Mouse (Mus musculus) heart, postnatal 25 days (tissue): ENCODE measurements around the gene B020004J07Rik. TPM values are rescaled to one million over a fixed set of nuclear protein-coding genes. Genes with fewer than 3 reads are reported as not detected.
"Not testable (repeated sequence)": the region's sequence is repeated elsewhere in the genome, so short reads cannot be mapped to it uniquely, and the experiment has no call there.

Experiments used
- DNase-seq: peaks from one replicate; pipeline ENCODE4 v3.0.0; 2022; ENCODE audit warnings: low spot score
- intact Hi-C: fragments of 180-260 bp; cut with DNase I; formaldehyde crosslinking; loops from one replicate; pipeline ENCODE4 v1.15.1; 2025
- total RNA-seq, 2 experiments: library from RNA; stranded (reverse); gene quantifications; 2 replicates each; pipeline ENCODE4 v1.2.3; 2021

The B020004J07Rik gene
- total RNA-seq, result not detected

DNA sequence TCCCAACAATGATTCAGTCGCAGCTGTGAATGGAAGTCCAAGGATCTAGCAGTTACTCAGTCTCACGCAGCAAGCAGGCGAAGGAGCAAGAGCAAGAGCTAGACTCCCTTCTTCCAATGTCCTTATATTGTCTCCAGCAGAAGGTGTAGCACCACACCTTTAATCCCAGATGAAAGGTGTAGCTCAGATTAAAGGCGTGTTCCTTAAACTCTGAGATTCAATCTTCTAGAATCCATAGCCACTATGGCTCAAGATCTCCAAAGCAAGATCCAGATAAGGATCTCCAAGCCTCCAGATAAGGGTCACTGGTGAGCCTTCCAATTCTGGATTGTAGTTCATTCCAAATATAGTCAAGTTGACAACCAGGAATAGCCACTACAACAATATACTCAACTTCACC, at the start of gene B020004J07Rik:
Gene B020004J07Rik (minus strand): TSS at position 101 of the 400 bp plus-strand sequence.
- intact Hi-C loops, DNase-seq: not testable (repeated sequence)

- DNase-seq, result no peak
- intact Hi-C loops, result no loop called here
Measured at GRCm38 (mm10) chr4:101889377-101889776, 45.6 kb upstream of the B020004J07Rik start.

DNA sequence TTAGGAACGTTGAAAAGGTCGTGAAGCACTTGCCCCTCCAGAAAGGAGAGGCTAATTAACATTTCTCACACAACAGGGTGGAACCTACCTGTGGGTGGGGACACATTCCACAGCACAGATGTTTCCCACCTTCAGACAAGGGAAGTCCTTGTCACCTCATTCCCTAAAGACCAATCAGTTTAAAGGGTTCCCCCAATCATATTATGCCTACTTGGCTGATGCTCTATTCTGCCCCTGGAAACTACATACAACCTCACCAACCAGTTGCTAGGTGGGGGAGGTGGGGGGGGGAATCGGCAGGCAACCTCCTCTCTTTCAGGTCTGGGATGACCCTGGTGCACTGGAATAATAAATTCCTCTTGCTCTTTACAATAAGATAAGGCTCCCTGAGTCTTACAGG, 39.8 kb upstream of the B020004J07Rik start:
- intact Hi-C loops, result no loop called here
- DNase-seq, result no peak

DNA sequence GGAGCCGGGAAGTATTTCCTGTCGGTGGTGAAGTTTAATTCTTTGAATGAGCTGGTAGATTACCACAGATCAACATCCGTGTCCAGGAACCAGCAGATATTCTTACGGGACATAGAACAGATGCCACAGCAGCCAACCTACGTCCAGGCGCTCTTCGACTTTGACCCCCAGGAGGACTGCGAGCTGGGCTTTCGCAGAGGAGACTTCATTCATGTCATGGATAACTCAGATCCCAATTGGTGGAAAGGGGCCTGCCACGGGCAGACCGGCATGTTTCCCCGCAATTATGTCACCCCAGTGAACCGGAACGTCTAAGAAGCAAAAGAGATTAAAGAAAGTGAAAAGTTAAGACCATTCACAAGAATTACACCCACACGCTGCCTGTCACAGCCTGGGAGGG, 31.9 kb upstream of the B020004J07Rik start:
- DNase-seq, intact Hi-C loops: not testable (repeated sequence)

DNA sequence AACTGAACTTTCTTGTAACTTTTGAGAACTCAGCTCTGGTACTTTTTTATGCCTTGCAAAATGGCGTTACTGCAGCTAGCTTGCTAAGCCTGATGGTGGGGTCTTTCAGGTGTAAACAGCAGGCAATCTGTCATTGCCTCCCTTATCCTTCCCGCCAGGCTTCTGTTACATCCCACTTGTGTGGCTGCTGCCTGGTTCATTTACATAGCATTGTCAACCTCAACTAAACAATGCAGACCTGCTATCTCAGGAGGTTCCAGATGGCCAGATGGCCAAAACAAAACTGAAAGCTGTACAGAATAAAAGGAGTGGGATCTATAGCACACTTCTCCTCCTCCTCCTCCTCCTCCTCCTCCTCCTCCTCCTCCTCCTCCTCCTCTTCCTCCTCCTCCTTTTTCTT, 28.2 kb upstream of the B020004J07Rik start:
- intact Hi-C loops, DNase-seq: not testable (repeated sequence)

DNA sequence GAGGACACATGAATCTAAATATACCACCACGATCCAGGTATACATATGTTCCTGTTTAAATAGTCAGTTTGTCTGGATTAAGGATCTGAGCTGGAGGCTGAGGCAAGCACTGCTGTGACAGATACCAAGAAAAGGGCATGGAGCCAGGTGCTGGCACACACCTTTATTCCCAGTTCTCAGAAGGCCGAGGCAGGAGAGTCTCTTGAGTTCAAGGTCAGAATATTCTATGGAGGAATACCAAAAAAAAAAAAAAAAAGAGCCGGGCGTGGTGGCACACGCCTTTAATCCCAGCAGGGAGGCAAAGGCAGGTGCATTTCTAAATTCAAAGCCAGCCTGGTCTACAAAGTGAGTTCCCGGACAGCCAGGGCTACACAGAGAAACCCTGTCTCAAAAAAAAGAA, 18.5 kb upstream of the B020004J07Rik start:
- intact Hi-C loops, result no loop called here

DNA sequence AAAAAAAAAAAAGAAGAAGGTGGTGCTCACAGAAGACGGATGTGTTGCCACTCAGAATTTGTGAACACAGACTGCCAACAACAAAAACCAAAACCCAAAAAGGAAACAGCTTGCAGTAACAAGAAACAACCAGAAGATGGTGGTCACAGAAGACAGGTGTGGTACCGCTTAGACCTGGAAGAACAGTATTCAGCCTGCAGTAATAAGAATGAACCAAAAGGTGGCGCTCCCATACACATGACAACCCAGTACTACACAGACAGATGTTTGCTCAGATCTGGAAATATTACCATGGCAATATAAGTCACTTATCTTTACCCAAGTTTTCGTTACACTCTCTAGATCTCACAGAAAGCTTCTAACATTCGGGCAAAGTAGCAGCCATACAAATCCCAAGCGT, 17.1 kb upstream of the B020004J07Rik start:
- DNase-seq, result no peak
- intact Hi-C loops, result no loop called here

More for the DNA sequence above, 18.5 kb upstream of the B020004J07Rik start:
- no peak for DNase-seq

- intact Hi-C loops, result no loop called here
- DNase-seq, result no peak
Measured at GRCm38 (mm10) chr4:101850908-101851307, 7.1 kb upstream of the B020004J07Rik start.

Other genes starting within 250 kb of the B020004J07Rik start
- gene Leprot, start 196.3 kb downstream of the B020004J07Rik start, total RNA-seq, result 10 to 100 TPM; 24.5 to 28.1 TPM
- gene Lepr, start 126.6 kb downstream of the B020004J07Rik start, total RNA-seq, result 1 to 10 TPM; 4.2 to 7.1 TPM
- not detected for gene C130073F10Rik, start 49.8 kb upstream of the B020004J07Rik start, total RNA-seq
- not detected for gene Gm12800, start 65.1 kb upstream of the B020004J07Rik start, total RNA-seq
- not detected for gene Gm12794, start 96.4 kb upstream of the B020004J07Rik start, total RNA-seq
- not detected for gene Gm12790, start 137.0 kb upstream of the B020004J07Rik start, total RNA-seq
- not detected for gene Gm12789, start 142.6 kb upstream of the B020004J07Rik start, total RNA-seq
- 10 to 100 TPM; 24.3 to 34.2 TPM for gene Pde4b, start 243.5 kb upstream of the B020004J07Rik start, total RNA-seq